Mouse (Mus musculus) testis, adult 2 months (tissue): Measurements from ENCODE around the gene Ugt1a6b.

Experiments used
- CTCF ChIP-seq: fragments of 200-500 bp; IDR thresholded peaks from 2 replicates; pipeline ENCODE4 v1.5.1; 2012; ENCODE audit warnings: low read depth, mild to moderate bottlenecking, inconsistent platforms, low read length, moderate library complexity; ENCODE audit not compliant: control insufficient read depth, insufficient read depth, insufficient replicate concordance
- POLR2A ChIP-seq: fragments of 200-500 bp; IDR thresholded peaks from 2 replicates; pipeline ENCODE4 v1.6.1; 2012; ENCODE audit warnings: low read depth, mild to moderate bottlenecking, inconsistent platforms, low read length, moderate library complexity; ENCODE audit not compliant: control insufficient read depth

DNA sequence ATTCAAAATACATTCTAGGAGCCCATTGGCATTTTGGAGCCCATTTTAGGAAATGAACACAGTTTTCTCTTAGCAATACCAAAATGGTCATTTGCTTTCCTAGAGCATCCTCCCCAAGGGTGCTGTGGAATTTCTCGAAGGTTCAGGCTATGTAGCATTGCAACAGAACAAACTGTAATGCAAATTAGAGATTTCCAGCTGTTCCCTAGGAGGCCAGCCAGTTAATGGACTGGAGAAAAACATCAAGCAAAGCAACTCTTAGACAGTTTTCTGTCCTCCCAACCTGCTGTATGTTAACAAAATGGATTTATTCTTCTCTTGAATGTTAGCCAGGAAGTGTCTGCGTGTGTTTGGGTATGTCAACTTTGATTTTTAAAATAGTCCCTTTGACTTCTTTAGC is 33.6 kb downstream of the Ugt1a6b start:
- no peak for TF ChIP-seq POLR2A
- no peak for TF ChIP-seq CTCF
